Mouse (Mus musculus): ENCODE measurements around the gene Alg9. TPM values are rescaled to one million over a fixed set of nuclear protein-coding genes. Genes with fewer than 3 reads are reported as not detected.

Alg9 gene
- polyA plus RNA-seq, 1 experiment from 2014 or later: 54.1 TPM

GRCm38 (mm10) chr9:50890494-50891090 lies 115.8 kb downstream of the Alg9 start:
- no peak for ATAC-seq
- Histone ChIP-seq H3K27me3 (replicated peaks; ENCODE audit: control insufficient read depth, insufficient read depth, low read length) (no peaks in the 10 kb centered on the region), H3K4me2 (ENCODE audit: low read length) (no peak overlapping the region), H3K9me3 (ENCODE audit: control insufficient read depth, low read length) (no peaks in the 10 kb centered on the region), H3K36me3 (ENCODE audit: control insufficient read depth, insufficient read depth) (peaks cover 8% of the 10 kb centered on the region; the same call in 1 of the 2 replicates), H3K4me1 (replicated peaks; ENCODE audit: control insufficient read depth, insufficient read depth, low read length) (peaks cover 2% of the 10 kb centered on the region), H3K4me3 (replicated peaks; ENCODE audit: low read length) (no peak overlapping the region), H3K27ac (ENCODE audit: low read length) (no peak overlapping the region), H3K9ac (replicated peaks; ENCODE audit: low read depth, low read length) (no peak overlapping the region)
- 89% methylated on average over 3 of the region's 3 CpGs for WGBS

Other genes starting within 250 kb of the Alg9 start
- gene Pts, start 246.3 kb upstream of the Alg9 start, polyA plus RNA-seq (2015; fragmentation: Nextera tagmentation; extraction: Ambion mirVana): 86.8 and 94.1 TPM in 2 replicates
- 15.8 and 16.5 TPM in 2 replicates for gene Il18, start 220.2 kb upstream of the Alg9 start, polyA plus RNA-seq (2015; fragmentation: Nextera tagmentation; extraction: Ambion mirVana)
- gene Bco2, start 219.8 kb upstream of the Alg9 start, polyA plus RNA-seq (2015; fragmentation: Nextera tagmentation; extraction: Ambion mirVana): 0.52 and 0.61 TPM in 2 replicates
- not detected in 2 replicates for gene Tex12, start 213.7 kb upstream of the Alg9 start, polyA plus RNA-seq (2015; fragmentation: Nextera tagmentation; extraction: Ambion mirVana)
- gene Sdhd, start 171.2 kb upstream of the Alg9 start, polyA plus RNA-seq (2015; fragmentation: Nextera tagmentation; extraction: Ambion mirVana): 205 and 215 TPM in 2 replicates
- 308 and 327 TPM in 2 replicates for gene Timm8b, start 171.1 kb upstream of the Alg9 start, polyA plus RNA-seq (2015; fragmentation: Nextera tagmentation; extraction: Ambion mirVana)
- gene Pih1d2, start 157.7 kb upstream of the Alg9 start, polyA plus RNA-seq (2015; fragmentation: Nextera tagmentation; extraction: Ambion mirVana): 2.7 and 4.1 TPM in 2 replicates
- 19.7 and 20.6 TPM in 2 replicates for gene Nkapd1, start 157.6 kb upstream of the Alg9 start, polyA plus RNA-seq (2015; fragmentation: Nextera tagmentation; extraction: Ambion mirVana)
- gene Dlat, start 115.2 kb upstream of the Alg9 start, polyA plus RNA-seq (2015; fragmentation: Nextera tagmentation; extraction: Ambion mirVana): 43.4 and 44.3 TPM in 2 replicates
- gene Dixdc1, start 35.5 kb upstream of the Alg9 start, polyA plus RNA-seq (2015; fragmentation: Nextera tagmentation; extraction: Ambion mirVana): 28.5 and 29.7 TPM in 2 replicates
- 1.5 and 1.7 TPM in 2 replicates for gene 2310030G06Rik, start 28.5 kb upstream of the Alg9 start, polyA plus RNA-seq (2015; fragmentation: Nextera tagmentation; extraction: Ambion mirVana)
- 10.1 and 17.3 TPM in 2 replicates for gene Cryab, start 23.7 kb upstream of the Alg9 start, polyA plus RNA-seq (2015; fragmentation: Nextera tagmentation; extraction: Ambion mirVana)
- gene Hspb2, start 22.7 kb upstream of the Alg9 start, polyA plus RNA-seq (2015; fragmentation: Nextera tagmentation; extraction: Ambion mirVana): 0.81 and 0.96 TPM in 2 replicates
- 12.0 and 13.3 TPM in 2 replicates for gene Fdxacb1, start 6.8 kb upstream of the Alg9 start, polyA plus RNA-seq (2015; fragmentation: Nextera tagmentation; extraction: Ambion mirVana)
- gene 1110032A03Rik, start 501 bp downstream of the Alg9 start, polyA plus RNA-seq (2015; fragmentation: Nextera tagmentation; extraction: Ambion mirVana): 52.5 and 56.1 TPM in 2 replicates
- 86.4 and 104 TPM in 2 replicates for gene Ppp2r1b, start 70.3 kb downstream of the Alg9 start, polyA plus RNA-seq (2015; fragmentation: Nextera tagmentation; extraction: Ambion mirVana)
- gene Sik2, start 234.1 kb downstream of the Alg9 start, polyA plus RNA-seq (2015; fragmentation: Nextera tagmentation; extraction: Ambion mirVana): 20.1 and 23.7 TPM in 2 replicates